Mouse (Mus musculus) hindlimb bud, embryonic 11.5 days (tissue): ENCODE data around the gene Chst15.

Source experiments
- DNase-seq: peaks from one replicate; pipeline ENCODE4 v3.0.0-alpha.2; 2012; ENCODE audit warnings: low read depth, low spot score; ENCODE audit errors: extremely low spot score

Chst15 gene

GRCm38 (mm10) chr7:132269661-132270060, 47.4 kb downstream of the Chst15 start:
- DNase-seq = no peak

GRCm38 (mm10) chr7:132267721-132268498, 49.1 kb downstream of the Chst15 start:
- DNase-seq = no peak

- no peak for DNase-seq
Measured at GRCm38 (mm10) chr7:132264763-132265162, 52.3 kb downstream of the Chst15 start.

- DNase-seq = no peak
Measured at GRCm38 (mm10) chr7:132263186-132263585, 53.8 kb downstream of the Chst15 start.

GRCm38 (mm10) chr7:132262696-132263095, 54.3 kb downstream of the Chst15 start:
- no peak for DNase-seq

GRCm38 (mm10) chr7:132261885-132262284, 55.1 kb downstream of the Chst15 start:
- DNase-seq = no peak

- no peak for DNase-seq
Measured at GRCm38 (mm10) chr7:132260632-132261031, 56.4 kb downstream of the Chst15 start.

GRCm38 (mm10) chr7:132258817-132259216, 58.2 kb downstream of the Chst15 start:
- no peak for DNase-seq

GRCm38 (mm10) chr7:132258216-132258615, 58.8 kb downstream of the Chst15 start:
- DNase-seq = no peak

GRCm38 (mm10) chr7:132253513-132253912, 63.5 kb downstream of the Chst15 start:
- DNase-seq = no peak

- DNase-seq = no peak
Measured at GRCm38 (mm10) chr7:132253078-132253477, 64.0 kb downstream of the Chst15 start.

- no peak for DNase-seq
Measured at GRCm38 (mm10) chr7:132249563-132250119, 67.4 kb downstream of the Chst15 start.

GRCm38 (mm10) chr7:132247567-132247966, 69.5 kb downstream of the Chst15 start:
- no peak for DNase-seq

GRCm38 (mm10) chr7:132247091-132247490, 69.9 kb downstream of the Chst15 start:
- no peak for DNase-seq

- DNase-seq = no peak
Measured at GRCm38 (mm10) chr7:132245730-132246129, 71.3 kb downstream of the Chst15 start.

- DNase-seq = no peak
Measured at GRCm38 (mm10) chr7:132244637-132245036, 72.4 kb downstream of the Chst15 start.

GRCm38 (mm10) chr7:132243225-132243624, 73.8 kb downstream of the Chst15 start:
- no peak for DNase-seq

- no peak for DNase-seq
Measured at GRCm38 (mm10) chr7:132242617-132243141, 74.3 kb downstream of the Chst15 start.

- no peak for DNase-seq
Measured at GRCm38 (mm10) chr7:132238921-132239320, 78.1 kb downstream of the Chst15 start.

- DNase-seq = no peak
Measured at GRCm38 (mm10) chr7:132237191-132237590, 79.8 kb downstream of the Chst15 start.

GRCm38 (mm10) chr7:132236789-132237188, 80.2 kb downstream of the Chst15 start:
- no peak for DNase-seq

GRCm38 (mm10) chr7:132234250-132234649, 82.8 kb downstream of the Chst15 start:
- DNase-seq = no peak
